Mouse (Mus musculus): ENCODE data around the gene Isyna1. TPM values are rescaled to one million over a fixed set of nuclear protein-coding genes. Genes with fewer than 3 reads are reported as not detected.
A peak's percentile ranks its signal among the peaks of the same experiment; 100 is the strongest.
"Not testable (repeated sequence)": the region's sequence is repeated elsewhere in the genome, so short reads cannot be mapped to it uniquely, and the experiment has no call there.

Isyna1 gene
- total RNA-seq, 2 experiments from 2014 or later = 11.8 to 13.9 TPM

- no peak for ATAC-seq (ENCODE audit: poor library complexity, severe bottlenecking)
Observed at GRCm38 (mm10) chr8:70574302-70574701, 19.9 kb upstream of the Isyna1 start.

- no peak for ATAC-seq (ENCODE audit: poor library complexity, severe bottlenecking)
Observed at GRCm38 (mm10) chr8:70574915-70575314, 19.3 kb upstream of the Isyna1 start.

- ATAC-seq (ENCODE audit: poor library complexity, severe bottlenecking) = no peak
Observed at GRCm38 (mm10) chr8:70577207-70577606, 17.0 kb upstream of the Isyna1 start.

GRCm38 (mm10) chr8:70583476-70584387 is 10.4 kb upstream of the Isyna1 start:
- no peak for ATAC-seq (ENCODE audit: poor library complexity, severe bottlenecking)

GRCm38 (mm10) chr8:70584606-70585257 is 9.4 kb upstream of the Isyna1 start:
- no peak for ATAC-seq (ENCODE audit: poor library complexity, severe bottlenecking)

GRCm38 (mm10) chr8:70585258-70585652 is 8.9 kb upstream of the Isyna1 start:
- peak; percentile 97 for ATAC-seq (ENCODE audit: poor library complexity, severe bottlenecking)

GRCm38 (mm10) chr8:70587955-70588354 is 6.2 kb upstream of the Isyna1 start:
- ATAC-seq (ENCODE audit: poor library complexity, severe bottlenecking) = not testable (repeated sequence)

- no peak for ATAC-seq (ENCODE audit: poor library complexity, severe bottlenecking)
Observed at GRCm38 (mm10) chr8:70591569-70591968, 2.6 kb upstream of the Isyna1 start.

- no peak for ATAC-seq (ENCODE audit: poor library complexity, severe bottlenecking)
Observed at GRCm38 (mm10) chr8:70593173-70593572, 1.0 kb upstream of the Isyna1 start.

GRCm38 (mm10) chr8:70594621-70595564 is 720 bp downstream of the Isyna1 start:
- ATAC-seq (ENCODE audit: poor library complexity, severe bottlenecking) = peak; percentile 39

GRCm38 (mm10) chr8:70595811-70596210 is 1.6 kb downstream of the Isyna1 start:
- no peak for ATAC-seq (ENCODE audit: poor library complexity, severe bottlenecking)

- no peak for ATAC-seq (ENCODE audit: poor library complexity, severe bottlenecking)
Observed at GRCm38 (mm10) chr8:70596216-70596615, 2.0 kb downstream of the Isyna1 start.

GRCm38 (mm10) chr8:70596775-70597416 is 2.7 kb downstream of the Isyna1 start:
- no peak for ATAC-seq (ENCODE audit: poor library complexity, severe bottlenecking)

- ATAC-seq (ENCODE audit: poor library complexity, severe bottlenecking) = no peak
Observed at GRCm38 (mm10) chr8:70597417-70598272, 3.5 kb downstream of the Isyna1 start.

GRCm38 (mm10) chr8:70598283-70598682 is 4.1 kb downstream of the Isyna1 start:
- no peak for ATAC-seq (ENCODE audit: poor library complexity, severe bottlenecking)

- no peak for ATAC-seq (ENCODE audit: poor library complexity, severe bottlenecking)
Observed at GRCm38 (mm10) chr8:70598722-70599121, 4.5 kb downstream of the Isyna1 start.

GRCm38 (mm10) chr8:70599507-70600290 is 5.5 kb downstream of the Isyna1 start:
- no peak for ATAC-seq (ENCODE audit: poor library complexity, severe bottlenecking)

GRCm38 (mm10) chr8:70600473-70601270 is 6.5 kb downstream of the Isyna1 start:
- ATAC-seq (ENCODE audit: poor library complexity, severe bottlenecking) = peak; percentile 62
